Mouse (Mus musculus) midbrain, embryonic 10.5 days (tissue): Measurements from ENCODE around the gene Tubb1. TPM values are rescaled to one million over a fixed set of nuclear protein-coding genes. Genes with fewer than 3 reads are reported as not detected.

ENCODE experiments used
- DNase-seq: peaks from one replicate; pipeline ENCODE4 v3.0.0-alpha.2; 2017; ENCODE audit warnings: low spot score
- H3K27ac ChIP-seq: fragments of 300-500 bp; sonication (generic); replicated peaks from 2 replicates; pipeline ENCODE4 v1.5.1; 2016; ENCODE audit warnings: mild to moderate bottlenecking
- H3K27me3 ChIP-seq: fragments of 300-500 bp; sonication (generic); 2 replicates; pipeline ENCODE4 v1.6.1; 2016; ENCODE audit warnings: low read depth, mild to moderate bottlenecking; ENCODE audit not compliant: poor library complexity, severe bottlenecking
- H3K36me3 ChIP-seq: fragments of 300-500 bp; sonication (generic); 2 replicates; pipeline ENCODE4 v1.6.1; 2016; ENCODE audit warnings: mild to moderate bottlenecking, moderate library complexity
- H3K4me1 ChIP-seq: fragments of 300-500 bp; sonication (generic); 2 replicates; pipeline ENCODE4 v1.6.1; 2016
- H3K4me3 ChIP-seq: fragments of 300-500 bp; sonication (generic); 2 replicates; pipeline ENCODE4 v1.5.1; 2016; ENCODE audit warnings: mild to moderate bottlenecking, moderate library complexity
- H3K9me3 ChIP-seq: fragments of 300-500 bp; sonication (generic); replicated peaks from 2 replicates; pipeline ENCODE4 v1.6.1; 2016; ENCODE audit warnings: mild to moderate bottlenecking
- WGBS: fragments of 180-500 bp; shearing (Covaris S2); methylation state at CpG from one replicate; pipeline ENCODE4 v1.1.7; 2016; 5-methylcytosine and 5-hydroxymethylcytosine counted together
- polyA plus RNA-seq: library from polyadenylated mRNA; unstranded; fragments of >200 nt; fragmentation: Nextera tagmentation; extraction: Ambion mirVana; gene quantifications from 2 replicates; pipeline ENCODE4 v1.2.1, GENCODE M21; 2016

The Tubb1 gene
- polyA plus RNA-seq, result 4.3 and 6.1 TPM in 2 replicates

GRCm38 (mm10) chr2:174450353-174450752 is at the start of gene Tubb1:
Tubb1 (plus strand) TSS chr2:174450695.
- WGBS, result 79% methylated on average over 4 of the region's 4 CpGs
- peaks cover 24% of the 10 kb centered on the region for H3K4me1 ChIP-seq
- H3K36me3 ChIP-seq, result no peaks in the 10 kb centered on the region
- 0 out of 2 replicates have a peak, but pooled peaks cover 3% of the 10 kb centered on the region for H3K27me3 ChIP-seq
- H3K27ac ChIP-seq, result peak within 1 kb of the TSS; percentile 28; the same call in 1 of the 2 replicates
- no peak for DNase-seq
- no peak within 1 kb of the TSS for H3K4me3 ChIP-seq
- H3K9me3 ChIP-seq, result no peaks in the 10 kb centered on the region

DNA sequence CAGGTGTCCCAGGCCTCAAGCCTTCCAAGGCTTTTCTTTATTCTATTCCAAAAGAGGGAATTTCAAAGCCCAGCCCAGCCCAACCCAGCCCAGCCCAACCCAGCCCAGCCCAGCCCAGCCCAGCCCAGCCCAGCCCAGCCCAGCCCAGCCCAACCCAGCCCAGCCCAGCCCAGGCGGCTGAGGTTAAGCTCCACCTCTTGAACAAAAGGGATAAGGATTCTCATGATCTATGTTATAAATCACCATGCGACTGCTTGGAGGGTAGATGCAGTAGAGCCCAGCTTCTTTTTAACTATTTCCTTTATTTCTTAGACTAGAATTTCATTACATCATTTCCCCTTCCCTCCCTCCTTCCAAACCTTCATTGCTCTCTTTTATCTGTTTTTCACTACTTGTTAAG is 40.3 kb upstream of the Tubb1 start:
- Histone ChIP-seq H3K4me3 (no peak overlapping the region), H3K4me1 (no peaks in the 10 kb centered on the region), H3K27me3 (no peaks in the 10 kb centered on the region), H3K36me3 (no peaks in the 10 kb centered on the region), H3K27ac (no peak overlapping the region), H3K9me3 (no peaks in the 10 kb centered on the region)
- WGBS, result 68% methylated on average over 2 of the region's 2 CpGs
- DNase-seq, result no peak

DNA sequence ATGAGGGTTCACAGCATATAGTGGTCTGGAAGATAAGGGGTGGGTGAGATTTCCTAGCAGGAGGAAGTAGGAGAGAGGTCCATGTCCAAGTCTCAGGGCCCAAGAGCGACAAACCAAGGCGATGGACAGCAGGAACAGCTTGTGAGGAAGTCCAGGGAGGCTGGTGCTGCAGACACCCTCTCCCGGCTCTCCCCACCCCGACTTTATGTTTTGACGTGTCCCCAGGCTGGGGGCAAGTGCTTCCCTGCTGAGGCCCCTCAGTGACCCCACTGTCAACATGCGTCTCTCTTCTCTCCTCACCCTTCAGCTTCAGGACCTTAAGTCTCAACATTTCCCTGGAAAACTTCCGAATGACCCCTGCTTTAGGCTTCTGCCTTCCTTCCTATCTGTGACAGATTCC is 37.4 kb upstream of the Tubb1 start:
- Histone ChIP-seq H3K27me3 (no peaks in the 10 kb centered on the region), H3K9me3 (no peaks in the 10 kb centered on the region), H3K36me3 (peaks cover 6% of the 10 kb centered on the region; the same call in 1 of the 2 replicates), H3K4me1 (peaks cover 16% of the 10 kb centered on the region), H3K4me3 (no peak overlapping the region), H3K27ac (no peak overlapping the region)
- DNase-seq, result no peak
- WGBS, result 74% methylated on average over 7 of the region's 7 CpGs

DNA sequence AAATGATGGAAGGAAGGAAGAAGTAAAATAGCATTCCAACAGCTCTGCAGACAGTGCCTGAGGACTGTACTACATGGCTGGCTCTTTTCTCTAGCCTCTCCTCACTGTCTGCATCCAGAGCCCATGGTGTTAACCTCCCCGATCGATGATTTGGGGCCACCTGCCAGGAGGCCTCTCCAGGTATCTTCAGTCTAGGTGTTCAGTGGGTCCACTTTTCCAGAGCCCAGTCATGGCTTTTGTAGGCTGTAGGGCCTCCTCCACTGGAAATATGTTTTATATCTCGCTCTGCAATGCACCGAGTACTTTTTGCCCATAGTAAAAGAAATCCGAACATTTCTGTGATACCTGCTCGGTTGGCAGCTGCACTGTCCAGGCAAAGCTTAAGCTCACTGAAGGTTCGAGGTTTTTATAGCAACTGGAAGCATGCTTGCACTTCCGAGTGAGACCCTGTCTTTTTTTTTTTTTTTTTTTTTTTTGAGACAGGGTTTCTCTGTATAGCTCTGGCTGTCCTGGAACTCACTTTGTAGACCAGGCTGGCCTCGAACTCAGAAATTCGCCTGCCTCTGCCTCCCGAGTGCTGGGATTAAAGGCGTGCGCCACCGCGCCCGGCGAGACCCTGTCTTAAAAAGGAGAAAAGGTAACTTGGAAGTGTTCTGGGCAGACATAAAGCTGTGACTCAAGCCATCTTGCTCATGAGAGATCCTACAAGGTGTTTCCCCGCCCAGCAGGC is 35.3 kb upstream of the Tubb1 start:
- peaks cover 16% of the 10 kb centered on the region for H3K4me1 ChIP-seq
- H3K4me3 ChIP-seq, result peak overlapping the region; percentile 94
- no peaks in the 10 kb centered on the region for H3K27me3 ChIP-seq
- 44% methylated on average over 18 of the region's 18 CpGs for WGBS
- no peaks in the 10 kb centered on the region for H3K9me3 ChIP-seq
- H3K27ac ChIP-seq, result peak overlapping the region; percentile 95
- DNase-seq, result no peak
- peaks cover 18% of the 10 kb centered on the region for H3K36me3 ChIP-seq

DNA sequence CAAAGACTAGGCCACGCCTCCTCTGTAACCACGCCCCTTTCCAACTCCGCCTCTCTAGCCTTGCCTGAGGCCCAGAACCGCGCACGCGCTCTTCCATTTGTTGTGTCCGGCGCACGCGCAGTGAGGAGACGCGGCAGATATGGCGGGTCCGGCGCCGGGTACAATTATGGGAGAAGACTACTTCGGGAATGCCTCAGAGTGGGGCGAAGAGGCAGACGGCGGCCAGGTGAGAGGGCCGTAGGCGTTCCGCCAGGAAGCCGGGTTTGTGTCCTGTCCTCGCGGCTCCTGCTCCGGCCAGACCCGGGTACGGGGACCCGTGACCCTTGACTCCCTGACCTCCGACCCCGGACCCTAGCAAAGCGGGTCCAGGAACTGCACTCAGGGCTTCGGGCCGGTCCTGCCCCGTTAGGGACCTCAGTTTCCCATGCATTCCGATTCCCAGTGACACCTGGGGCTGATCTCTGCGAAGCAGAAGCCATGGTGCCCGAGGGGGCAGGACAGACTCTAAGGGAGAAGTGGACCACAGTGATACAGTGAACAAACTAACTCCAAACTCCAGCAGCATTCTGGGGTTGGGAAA is 34.7 kb upstream of the Tubb1 start, which contains the start of gene Nelfcd:
TSS of gene Nelfcd (plus strand) at position 74 of the 580 bp plus-strand sequence.
- peak within 1 kb of the TSS; percentile 95 for H3K27ac ChIP-seq
- peaks cover 25% of the 10 kb centered on the region for H3K36me3 ChIP-seq
- no peaks in the 10 kb centered on the region for H3K27me3 ChIP-seq
- peak within 1 kb of the TSS; percentile 94 for H3K4me3 ChIP-seq
- under 1% methylated on average over 40 of the region's 40 CpGs for WGBS
- peaks cover 16% of the 10 kb centered on the region for H3K4me1 ChIP-seq
- DNase-seq, result peak; percentile 96
- no peaks in the 10 kb centered on the region for H3K9me3 ChIP-seq

DNA sequence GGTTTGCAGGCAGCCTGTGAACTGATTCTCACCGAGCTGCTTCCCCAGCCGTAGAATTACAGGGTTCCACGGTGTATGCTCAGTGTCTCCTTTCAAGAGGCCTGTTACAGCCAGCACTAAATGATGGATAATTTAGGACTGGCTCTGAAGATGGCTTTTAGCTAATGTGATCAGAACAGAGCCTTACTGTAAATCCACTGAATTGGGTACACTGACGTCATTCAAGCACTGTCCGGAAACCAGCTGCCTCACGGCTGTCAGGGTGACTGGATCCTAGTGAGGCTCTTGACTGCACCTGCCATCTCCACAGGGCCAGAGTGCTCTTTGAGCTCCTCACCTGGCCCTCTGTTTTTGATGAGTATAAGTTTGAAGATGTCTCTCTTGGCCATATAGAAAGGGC is 29.4 kb upstream of the Tubb1 start:
- no peak for DNase-seq
- WGBS, result 93% methylated on average over 6 of the region's 6 CpGs
- Histone ChIP-seq H3K27ac (no peak overlapping the region), H3K9me3 (no peaks in the 10 kb centered on the region), H3K27me3 (no peaks in the 10 kb centered on the region), H3K4me3 (no peak overlapping the region), H3K4me1 (peaks cover 13% of the 10 kb centered on the region), H3K36me3 (peaks cover 78% of the 10 kb centered on the region)

GRCm38 (mm10) chr2:174424301-174425085 is 26.0 kb upstream of the Tubb1 start:
- Histone ChIP-seq H3K9me3 (no peaks in the 10 kb centered on the region), H3K36me3 (peaks cover 100% of the 10 kb centered on the region), H3K27ac (no peak overlapping the region), H3K4me3 (no peak overlapping the region), H3K27me3 (no peaks in the 10 kb centered on the region), H3K4me1 (peaks cover 15% of the 10 kb centered on the region)
- WGBS, result 93% methylated on average over 11 of the region's 11 CpGs
- no peak for DNase-seq

GRCm38 (mm10) chr2:174426856-174427255 is 23.6 kb upstream of the Tubb1 start:
- H3K4me1 ChIP-seq, result peaks cover 15% of the 10 kb centered on the region
- H3K36me3 ChIP-seq, result peaks cover 96% of the 10 kb centered on the region
- DNase-seq, result no peak
- no peak overlapping the region for H3K27ac ChIP-seq
- no peaks in the 10 kb centered on the region for H3K9me3 ChIP-seq
- no peaks in the 10 kb centered on the region for H3K27me3 ChIP-seq
- H3K4me3 ChIP-seq, result no peak overlapping the region
- whole genome bisulfite sequencing, result 95% methylated on average over 12 of the region's 12 CpGs

- H3K36me3 ChIP-seq, result peaks cover 93% of the 10 kb centered on the region
These were observed 22.2 kb upstream of the Tubb1 start for GRCm38 (mm10) chr2:174428076-174428835.

GRCm38 (mm10) chr2:174428996-174429591 is 21.4 kb upstream of the Tubb1 start:
- Histone ChIP-seq H3K36me3 (peaks cover 93% of the 10 kb centered on the region), H3K27ac (no peak overlapping the region)
- WGBS, result 88% methylated on average over 10 of the region's 10 CpGs

More at GRCm38 (mm10) chr2:174428076-174428835, 22.2 kb upstream of the Tubb1 start:
- Histone ChIP-seq H3K4me1 (peaks cover 15% of the 10 kb centered on the region), H3K27ac (no peak overlapping the region), H3K9me3 (no peaks in the 10 kb centered on the region), H3K27me3 (no peaks in the 10 kb centered on the region), H3K4me3 (no peak overlapping the region)
- DNase-seq, result no peak
- 81% methylated on average over 18 of the region's 18 CpGs for WGBS

GRCm38 (mm10) chr2:174434943-174435342 is 15.6 kb upstream of the Tubb1 start:
- Histone ChIP-seq H3K4me3 (no peak overlapping the region), H3K9me3 (no peaks in the 10 kb centered on the region), H3K4me1 (peaks cover 36% of the 10 kb centered on the region), H3K27ac (no peak overlapping the region), H3K36me3 (peaks cover 65% of the 10 kb centered on the region), H3K27me3 (no peaks in the 10 kb centered on the region)
- WGBS, result 96% methylated on average over 9 of the region's 9 CpGs
- DNase-seq, result no peak

More at GRCm38 (mm10) chr2:174428996-174429591, 21.4 kb upstream of the Tubb1 start:
- no peak overlapping the region for H3K4me3 ChIP-seq
- DNase-seq, result no peak
- H3K9me3 ChIP-seq, result no peaks in the 10 kb centered on the region
- no peaks in the 10 kb centered on the region for H3K27me3 ChIP-seq
- H3K4me1 ChIP-seq, result peaks cover 18% of the 10 kb centered on the region
